18 mouse cellular contexts compared by ENCODE assay signal in the genomic region with DNA sequence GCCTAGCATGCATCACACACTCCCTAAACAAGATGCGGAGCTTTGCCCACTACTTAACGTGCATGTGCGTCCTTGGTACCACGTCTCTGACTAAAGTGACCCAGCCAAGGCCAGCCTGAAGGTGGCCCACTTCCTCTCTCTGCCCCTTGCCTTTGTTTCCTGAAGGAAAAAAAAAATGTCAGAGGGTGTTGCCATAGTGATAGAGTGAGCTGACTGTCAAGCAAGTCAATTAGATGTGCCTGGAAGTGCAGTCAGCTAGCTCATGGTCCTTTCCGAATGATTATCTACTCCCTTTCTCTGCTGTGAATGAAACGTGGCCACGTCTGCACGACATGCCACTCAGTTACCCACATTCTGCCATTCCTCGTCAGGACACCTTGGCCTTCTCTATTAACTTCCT. TPM values are rescaled to one million over a fixed set of nuclear protein-coding genes. Genes with fewer than 3 reads are reported as not detected.
"Had no signal": no experiment of that assay in that cellular context is flagged by ENCODE, and none has a peak within 500 bp of the region (broad histone marks: within the 10 kb centered on the region; RNA-seq: fewer than 3 reads in every experiment).

No protein-coding gene starts in this region.

- H3K9ac ChIP-seq: liver, embryonic 15.5 days; neural tube, embryonic 13.5 days had no signal

- H3K27me3 ChIP-seq: liver, embryonic 15.5 days had no signal

- H3K4me2 ChIP-seq: liver, embryonic 11.5 days; liver, embryonic 15.5 days; neural tube, embryonic 13.5 days had no signal

- H3K9me3 ChIP-seq: liver, embryonic 15.5 days; neural tube, embryonic 13.5 days had no signal

- H3K4me3 ChIP-seq: layer of hippocampus, adult 2 months; liver, embryonic 15.5 days; myocyte; neural tube, embryonic 13.5 days had no signal

- H3K27ac ChIP-seq: kidney, postnatal 0 days; layer of hippocampus, adult 2 months; liver, embryonic 15.5 days; neural tube, embryonic 13.5 days had no signal

- ATAC-seq: lung, postnatal 0 days had no signal

- H3K36me3 ChIP-seq: liver, embryonic 15.5 days; neural tube, embryonic 13.5 days had no signal

- DNase-seq: kidney, adult 11 months; kidney, adult 9 months; kidney, postnatal 4 days; left cerebral cortex, postnatal 4 days; lung, adult 2 months; lung, postnatal 36 days; retina, postnatal 1 day; right cerebral cortex, postnatal 4 days; spleen, adult 18-20 months; thymus, postnatal 4 days had no signal

- H3K4me1 ChIP-seq: liver, embryonic 15.5 days had no signal

RNA-seq across cellular contexts. Expression of a gene that starts 37.9 kb away (rescaled TPM):
- total RNA-seq: megakaryocyte progenitor cell, adult 5-6 weeks had no signal
- polyA plus RNA-seq: myocyte had no signal
